Mouse (Mus musculus): ENCODE results near the gene Msi2. TPM values are rescaled to one million over a fixed set of nuclear protein-coding genes. Genes with fewer than 3 reads are reported as not detected.

Msi2 gene
- polyA plus RNA-seq, 1 experiment from 2014 or later = 13.1 TPM

DNA sequence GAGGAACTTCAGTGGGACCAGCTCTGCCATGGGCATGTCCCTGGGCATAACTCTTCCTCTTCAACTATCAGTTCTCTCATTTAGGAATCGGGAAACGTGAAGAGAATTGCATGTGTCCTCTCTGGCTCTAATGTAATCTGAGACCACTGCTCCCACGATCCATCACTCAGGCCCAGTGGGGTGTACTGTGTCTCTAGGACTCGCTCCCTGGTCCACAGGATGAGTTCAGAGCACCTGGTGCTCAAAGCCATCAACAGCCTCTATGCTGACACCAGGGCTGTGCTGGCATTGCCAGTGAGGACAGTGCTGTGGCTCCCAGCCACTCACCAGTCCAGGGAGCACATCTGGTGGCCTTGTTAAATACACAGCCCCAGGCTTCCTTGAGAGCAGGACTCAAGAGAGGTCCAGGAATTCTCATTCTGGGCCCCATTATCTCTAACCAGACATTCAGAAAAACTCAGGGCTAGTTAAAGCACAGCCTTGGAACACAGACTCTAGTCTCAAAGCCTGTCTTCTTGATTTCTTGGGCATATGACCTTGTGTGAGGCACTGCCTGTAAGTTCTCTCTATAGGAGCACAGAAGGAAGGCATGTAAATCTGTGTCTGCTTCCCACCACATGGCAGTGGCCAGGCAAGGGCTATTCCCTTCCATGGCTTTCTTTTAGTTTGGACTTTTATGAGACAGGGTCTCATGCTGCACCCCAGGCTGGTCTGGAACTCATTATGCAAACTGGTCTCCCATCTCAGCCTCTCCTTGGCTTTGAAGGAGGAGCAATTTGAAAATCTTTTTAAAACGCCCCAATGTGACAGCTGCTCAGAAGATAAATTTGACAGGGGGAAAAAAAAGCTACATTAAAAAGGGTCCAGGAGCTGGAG, 211.5 kb downstream of the Msi2 start:
- ATAC-seq (ENCODE audit: insufficient number of reproducible peaks, low FRiP score, low TSS enrichment, low read depth) = no peak
- H3K4me3 ChIP-seq = no peak overlapping the region
- H3K36me3 ChIP-seq = no peaks in the 10 kb centered on the region
- H3K4me1 ChIP-seq = peaks cover 29% of the 10 kb centered on the region; the same call in 1 of the 2 replicates
- H3K4me2 ChIP-seq = no peak overlapping the region
- H3K9me3 ChIP-seq = no peaks in the 10 kb centered on the region
- WGBS = 28% methylated on average over 5 of the region's 5 CpGs
- no peak overlapping the region for H3K9ac ChIP-seq
- no peaks in the 10 kb centered on the region for H3K27me3 ChIP-seq
- H3K27ac ChIP-seq = no peak overlapping the region; the same call in 1 of the 2 replicates

DNA sequence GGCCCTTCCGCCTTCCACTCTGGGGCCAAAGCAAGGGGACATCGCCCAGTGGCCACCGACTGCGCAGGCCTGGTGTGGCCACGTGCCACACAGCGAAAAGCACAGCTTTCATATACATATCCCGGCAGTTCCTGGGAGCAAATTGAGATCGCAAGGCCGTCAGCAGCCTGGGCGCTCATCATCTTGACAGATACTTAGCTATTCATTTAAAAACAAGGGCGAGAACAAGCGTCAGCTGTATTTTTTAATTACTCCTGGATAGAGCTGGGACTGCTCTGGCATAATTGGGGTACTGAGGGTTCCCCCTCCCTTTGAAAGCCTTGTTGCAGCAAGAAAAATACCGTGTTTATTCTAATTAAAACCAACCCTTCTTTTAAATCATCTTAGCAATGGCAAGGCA, 212.2 kb downstream of the Msi2 start:
- H3K27me3 ChIP-seq = no peaks in the 10 kb centered on the region
- no peak overlapping the region for H3K9ac ChIP-seq
- no peak overlapping the region for H3K27ac ChIP-seq
- H3K4me3 ChIP-seq = no peak overlapping the region
- H3K36me3 ChIP-seq = no peaks in the 10 kb centered on the region
- H3K4me2 ChIP-seq = no peak overlapping the region
- no peak for ATAC-seq (ENCODE audit: insufficient number of reproducible peaks, low FRiP score, low TSS enrichment, low read depth)
- peaks cover 29% of the 10 kb centered on the region; the same call in 1 of the 2 replicates for H3K4me1 ChIP-seq
- WGBS = 81% methylated on average over 13 of the region's 13 CpGs
- no peaks in the 10 kb centered on the region for H3K9me3 ChIP-seq

DNA sequence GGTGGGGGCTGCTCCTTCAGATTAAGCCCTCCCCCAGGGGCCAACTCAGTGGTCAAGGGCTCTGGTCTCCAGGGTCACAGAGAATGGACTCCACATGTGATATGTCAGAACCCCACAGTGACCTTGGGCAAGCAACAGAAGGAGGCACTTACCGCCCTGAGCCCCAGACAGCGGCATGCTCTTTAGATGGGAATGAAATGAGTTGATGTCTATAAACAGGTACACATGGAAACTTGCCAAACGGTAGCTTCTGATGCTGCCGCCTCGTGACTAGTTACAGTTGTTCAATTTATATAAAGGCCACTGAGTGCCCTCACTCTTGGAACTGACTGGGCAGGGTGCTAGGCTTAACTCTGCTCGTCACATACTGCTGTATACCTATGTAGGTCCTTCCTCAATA, 215.7 kb downstream of the Msi2 start:
- Histone ChIP-seq H3K4me2 (no peak overlapping the region), H3K27me3 (no peaks in the 10 kb centered on the region), H3K4me3 (no peak overlapping the region), H3K27ac (no peak overlapping the region), H3K36me3 (no peaks in the 10 kb centered on the region), H3K9me3 (no peaks in the 10 kb centered on the region), H3K9ac (no peak overlapping the region), H3K4me1 (peaks cover 21% of the 10 kb centered on the region; the same call in 1 of the 2 replicates)
- 57% methylated on average over 6 of the region's 6 CpGs for WGBS
- no peak for ATAC-seq (ENCODE audit: insufficient number of reproducible peaks, low FRiP score, low TSS enrichment, low read depth)

DNA sequence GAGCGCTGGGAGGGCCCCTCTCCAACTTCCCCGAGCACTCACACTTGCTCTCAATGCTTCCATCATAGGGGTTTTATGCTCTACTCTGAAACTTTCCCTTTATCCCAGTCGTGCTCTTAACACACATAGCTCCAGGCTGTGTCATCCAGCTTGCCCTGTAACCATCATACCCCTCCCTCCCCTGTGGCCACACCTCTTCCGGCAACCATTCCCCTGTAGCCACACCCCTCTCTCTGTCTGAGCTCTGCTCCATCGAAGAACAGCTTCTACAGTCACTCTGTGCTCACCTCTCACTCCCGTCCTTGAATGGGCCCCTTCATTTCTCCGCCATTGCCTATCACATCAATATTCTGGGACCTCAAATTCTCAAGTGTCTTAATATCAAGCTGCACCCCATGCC, 219.8 kb downstream of the Msi2 start:
- 57% methylated on average over 7 of the region's 7 CpGs for WGBS
- H3K27ac ChIP-seq = no peak overlapping the region
- H3K4me2 ChIP-seq = no peak overlapping the region
- H3K9me3 ChIP-seq = no peaks in the 10 kb centered on the region
- no peaks in the 10 kb centered on the region for H3K27me3 ChIP-seq
- peaks cover 8% of the 10 kb centered on the region; the same call in 1 of the 2 replicates for H3K4me1 ChIP-seq
- no peak overlapping the region for H3K4me3 ChIP-seq
- no peak overlapping the region for H3K9ac ChIP-seq
- no peaks in the 10 kb centered on the region for H3K36me3 ChIP-seq
- ATAC-seq (ENCODE audit: insufficient number of reproducible peaks, low FRiP score, low TSS enrichment, low read depth) = no peak

DNA sequence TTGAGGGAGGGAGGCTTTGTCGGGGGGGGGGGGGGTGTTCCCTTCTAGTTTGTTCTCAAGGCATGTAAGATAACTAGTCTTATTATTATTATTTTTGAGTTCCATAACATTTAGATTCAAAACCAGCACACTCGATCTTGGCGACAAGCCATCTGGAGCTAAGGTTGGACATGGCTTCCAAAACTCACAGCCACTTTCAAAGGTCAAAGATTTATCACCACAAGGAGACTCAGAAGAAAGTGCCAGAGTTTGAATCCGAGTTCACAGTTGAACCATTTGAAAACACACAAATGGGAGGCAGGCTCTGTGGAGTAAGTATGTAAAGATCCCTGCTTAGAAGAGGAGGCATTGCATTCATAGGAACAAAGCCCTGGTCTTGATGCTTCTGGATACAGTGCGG, 221.9 kb downstream of the Msi2 start:
- Histone ChIP-seq H3K9me3 (no peaks in the 10 kb centered on the region), H3K4me3 (no peak overlapping the region), H3K9ac (no peak overlapping the region), H3K4me1 (peaks cover 8% of the 10 kb centered on the region; the same call in 1 of the 2 replicates), H3K4me2 (no peak overlapping the region), H3K36me3 (no peaks in the 10 kb centered on the region), H3K27ac (no peak overlapping the region), H3K27me3 (no peaks in the 10 kb centered on the region)
- 77% methylated on average over 5 of the region's 5 CpGs for WGBS
- ATAC-seq (ENCODE audit: insufficient number of reproducible peaks, low FRiP score, low TSS enrichment, low read depth) = no peak

DNA sequence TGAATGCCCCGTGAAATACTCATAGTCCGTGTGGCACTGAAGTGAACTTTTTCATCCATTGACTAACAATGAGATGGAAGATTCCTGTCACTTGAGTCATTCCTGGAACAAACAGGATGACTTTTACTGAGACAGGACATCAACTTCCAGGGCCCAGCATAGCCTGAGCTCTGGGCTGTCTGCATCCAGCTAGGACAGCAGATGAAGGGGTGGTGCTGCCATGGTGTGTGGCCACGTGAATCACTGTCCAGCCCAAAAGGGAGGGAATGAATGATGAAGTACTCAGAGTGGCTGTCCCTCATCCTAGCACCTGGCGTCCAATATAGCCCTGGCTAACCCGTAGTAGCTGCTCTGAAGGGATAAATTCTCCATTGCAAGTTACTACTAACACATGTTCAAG, 222.6 kb downstream of the Msi2 start:
- no peak for ATAC-seq (ENCODE audit: insufficient number of reproducible peaks, low FRiP score, low TSS enrichment, low read depth)
- WGBS = 83% methylated on average over 5 of the region's 5 CpGs
- Histone ChIP-seq H3K4me1 (peaks cover 8% of the 10 kb centered on the region; the same call in 1 of the 2 replicates), H3K4me2 (no peak overlapping the region), H3K9ac (no peak overlapping the region), H3K27me3 (no peaks in the 10 kb centered on the region), H3K9me3 (no peaks in the 10 kb centered on the region), H3K36me3 (no peaks in the 10 kb centered on the region), H3K4me3 (no peak overlapping the region), H3K27ac (no peak overlapping the region)

DNA sequence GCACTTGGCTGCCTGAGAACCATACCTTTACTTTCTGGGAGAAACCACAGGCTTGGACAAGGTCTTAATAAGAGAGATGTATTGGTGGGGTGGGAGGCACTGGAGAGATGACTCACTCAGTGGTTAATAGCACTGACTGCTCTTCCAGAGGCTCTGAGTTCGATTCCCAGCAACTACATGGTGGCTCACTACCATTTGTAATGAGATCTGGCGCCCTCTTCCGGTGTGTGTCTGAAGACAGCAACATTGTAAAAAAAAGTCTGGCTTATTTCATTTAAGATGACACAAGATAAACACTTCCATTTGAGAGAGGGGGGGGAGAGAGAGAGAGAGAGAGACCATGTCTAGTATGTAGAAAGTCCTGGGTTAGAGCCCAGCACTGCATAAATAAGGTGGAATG, 223.3 kb downstream of the Msi2 start:
- Histone ChIP-seq H3K36me3 (no peaks in the 10 kb centered on the region), H3K9ac (no peak overlapping the region), H3K27ac (no peak overlapping the region), H3K4me3 (no peak overlapping the region), H3K4me2 (no peak overlapping the region), H3K27me3 (no peaks in the 10 kb centered on the region), H3K9me3 (no peaks in the 10 kb centered on the region), H3K4me1 (peaks cover 10% of the 10 kb centered on the region; the same call in 1 of the 2 replicates)
- WGBS = 83% methylated on average over 3 of the region's 3 CpGs
- no peak for ATAC-seq (ENCODE audit: insufficient number of reproducible peaks, low FRiP score, low TSS enrichment, low read depth)

DNA sequence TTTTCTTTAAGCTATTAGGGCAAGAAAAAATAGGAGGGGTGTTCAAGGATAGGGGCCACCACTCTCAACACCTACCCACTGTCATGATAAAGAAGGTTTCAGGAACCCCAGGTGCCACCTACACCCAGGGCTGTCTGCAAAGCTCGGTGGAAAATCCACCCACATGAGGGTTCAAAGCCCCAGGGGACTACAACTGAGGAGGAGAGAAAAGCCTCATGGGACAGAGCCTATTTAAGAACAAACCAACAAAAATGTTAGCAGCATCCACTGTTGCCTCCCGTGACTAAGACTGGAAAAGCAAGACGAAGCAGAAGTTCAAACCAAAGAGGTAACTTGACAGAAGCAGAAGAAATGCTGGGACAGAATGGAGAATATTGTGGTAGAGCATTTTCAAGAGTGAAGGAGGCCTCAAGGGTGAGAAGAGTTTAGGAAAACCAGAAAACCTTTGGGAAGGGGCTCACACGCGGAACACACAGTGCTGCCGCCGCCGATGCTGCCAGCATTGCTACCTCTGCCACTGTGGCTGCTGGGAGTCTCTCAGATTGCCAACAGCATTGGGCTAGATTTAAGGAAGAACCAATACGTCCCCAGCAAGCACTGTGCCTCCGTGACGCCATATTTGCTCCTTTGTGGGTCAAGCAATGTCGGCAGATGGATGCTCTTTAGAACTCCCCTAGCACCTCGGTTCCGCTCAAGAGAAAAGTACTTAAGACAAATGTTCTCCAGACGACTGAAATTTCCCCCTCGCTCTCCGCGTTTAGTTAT, 224.3 kb downstream of the Msi2 start:
- Histone ChIP-seq H3K4me1 (peaks cover 18% of the 10 kb centered on the region), H3K27ac (no peak overlapping the region), H3K4me3 (no peak overlapping the region), H3K9me3 (no peaks in the 10 kb centered on the region), H3K4me2 (no peak overlapping the region), H3K27me3 (no peaks in the 10 kb centered on the region), H3K36me3 (no peaks in the 10 kb centered on the region), H3K9ac (no peak overlapping the region)
- 83% methylated on average over 18 of the region's 18 CpGs for WGBS
- ATAC-seq (ENCODE audit: insufficient number of reproducible peaks, low FRiP score, low TSS enrichment, low read depth) = no peak

DNA sequence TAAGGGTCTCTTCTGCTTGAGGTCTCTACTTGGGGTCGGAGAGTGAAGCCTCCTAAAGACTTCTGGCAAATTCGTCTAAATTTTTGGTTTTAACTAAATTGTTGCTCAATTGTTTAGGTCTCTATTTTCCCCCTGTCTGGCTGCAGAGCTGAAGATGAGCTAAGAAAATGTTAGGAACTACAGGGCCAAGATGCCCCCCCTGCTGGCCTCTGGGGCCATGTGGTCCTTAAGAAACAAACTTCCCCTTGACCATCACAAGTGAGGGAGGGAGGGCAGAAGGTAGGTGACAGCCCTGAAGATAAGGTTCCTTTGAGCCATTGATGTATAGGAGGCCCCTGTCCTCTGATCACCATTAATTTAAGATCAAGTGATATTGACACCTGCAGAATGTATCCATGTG, 225.7 kb downstream of the Msi2 start:
- Histone ChIP-seq H3K4me2 (no peak overlapping the region), H3K27me3 (no peaks in the 10 kb centered on the region), H3K27ac (no peak overlapping the region), H3K4me1 (peaks cover 16% of the 10 kb centered on the region), H3K36me3 (no peaks in the 10 kb centered on the region), H3K9me3 (no peaks in the 10 kb centered on the region), H3K4me3 (no peak overlapping the region), H3K9ac (no peak overlapping the region)
- ATAC-seq (ENCODE audit: insufficient number of reproducible peaks, low FRiP score, low TSS enrichment, low read depth) = no peak
- 84% methylated on average over 2 of the region's 2 CpGs for WGBS

DNA sequence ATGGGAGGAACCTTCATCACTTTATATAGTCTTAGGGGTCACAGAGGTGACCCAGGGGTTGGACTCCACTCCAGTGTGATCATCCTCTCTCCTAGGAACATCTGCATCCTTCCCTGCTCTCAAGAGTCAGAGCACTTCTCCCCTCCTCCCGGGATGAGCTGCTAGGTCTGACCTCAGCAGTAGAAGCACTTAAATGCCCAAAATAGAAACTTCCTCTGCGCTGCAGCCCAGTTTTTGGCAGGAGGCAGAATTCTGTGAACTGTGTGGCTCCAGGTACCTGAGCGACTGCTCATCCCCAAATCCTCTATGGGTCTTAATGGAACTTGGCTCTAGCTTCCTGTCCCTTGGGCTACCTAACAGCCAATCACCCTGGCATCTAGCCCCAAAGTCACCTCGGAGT, 228.3 kb downstream of the Msi2 start:
- ATAC-seq (ENCODE audit: insufficient number of reproducible peaks, low FRiP score, low TSS enrichment, low read depth) = no peak
- H3K9me3 ChIP-seq = no peaks in the 10 kb centered on the region
- no peak overlapping the region for H3K27ac ChIP-seq
- no peak overlapping the region for H3K4me2 ChIP-seq
- no peak overlapping the region for H3K9ac ChIP-seq
- no peaks in the 10 kb centered on the region for H3K36me3 ChIP-seq
- H3K4me3 ChIP-seq = no peak overlapping the region
- peaks cover 25% of the 10 kb centered on the region for H3K4me1 ChIP-seq
- WGBS = 63% methylated on average over 4 of the region's 4 CpGs
- no peaks in the 10 kb centered on the region for H3K27me3 ChIP-seq

DNA sequence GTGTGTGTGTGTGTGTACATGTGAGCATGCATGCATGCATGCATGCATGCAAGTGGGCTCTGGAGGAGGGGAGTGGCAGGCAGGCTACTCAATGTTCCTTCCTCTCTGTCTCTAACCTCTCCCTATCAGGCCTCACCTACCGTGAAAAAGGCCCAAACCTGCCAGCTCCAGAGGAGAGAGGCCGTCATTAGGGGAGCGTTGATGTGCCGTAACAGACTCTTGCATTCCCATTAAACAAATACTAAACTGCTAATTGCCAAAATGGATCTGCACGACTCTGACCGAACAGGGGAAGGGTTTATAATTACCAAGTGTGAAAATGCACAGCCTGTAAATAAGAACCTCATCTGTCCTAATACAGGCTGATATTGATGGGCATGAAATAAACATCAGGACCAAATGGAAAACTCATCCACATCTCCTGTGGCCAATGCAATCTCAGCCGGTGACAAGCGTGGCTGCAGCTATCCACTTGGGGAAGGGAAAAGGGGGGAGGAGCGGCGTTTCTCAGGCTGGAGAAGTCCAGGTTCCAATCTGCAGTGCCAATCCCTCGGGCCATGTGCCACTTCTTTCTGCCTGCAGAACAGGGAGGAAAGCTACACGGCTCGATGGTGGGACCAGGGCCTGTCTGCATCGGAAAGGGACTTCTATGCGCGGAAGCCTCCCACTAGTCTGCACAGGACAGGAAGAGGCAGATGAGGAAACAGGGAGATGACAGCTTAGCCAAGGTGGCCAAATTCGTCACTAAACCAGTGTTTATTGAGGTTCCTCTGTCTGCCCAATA, 229.2 kb downstream of the Msi2 start:
- H3K9me3 ChIP-seq = no peaks in the 10 kb centered on the region
- H3K4me1 ChIP-seq = peaks cover 29% of the 10 kb centered on the region
- WGBS = 70% methylated on average over 17 of the region's 17 CpGs
- H3K27ac ChIP-seq = no peak overlapping the region
- no peaks in the 10 kb centered on the region for H3K27me3 ChIP-seq
- no peak overlapping the region for H3K4me2 ChIP-seq
- no peak for ATAC-seq (ENCODE audit: insufficient number of reproducible peaks, low FRiP score, low TSS enrichment, low read depth)
- H3K4me3 ChIP-seq = no peak overlapping the region
- no peak overlapping the region for H3K9ac ChIP-seq
- H3K36me3 ChIP-seq = no peaks in the 10 kb centered on the region
